Mouse (Mus musculus): Measurements from ENCODE around the gene B3gnt7.

The B3gnt7 gene

DNA sequence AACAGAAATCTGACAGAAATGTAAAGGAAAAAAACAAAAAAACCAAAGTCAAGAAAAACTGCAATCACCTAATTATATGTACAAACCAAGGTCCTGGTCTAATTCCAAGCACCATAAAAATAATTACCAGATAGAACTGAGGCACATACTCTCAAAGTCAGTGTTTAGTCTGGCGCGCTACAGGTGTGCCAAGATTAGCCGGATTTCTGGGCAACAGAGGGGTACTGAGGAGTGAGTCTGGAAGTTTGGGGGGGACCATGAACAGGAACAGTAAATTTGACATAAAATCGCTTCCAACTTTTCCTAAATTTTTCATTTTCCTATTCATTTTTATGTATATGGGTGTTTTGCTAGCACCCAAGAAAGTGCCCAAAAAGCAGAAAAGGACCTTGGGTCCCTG, 43.3 kb downstream of the B3gnt7 start:
- no peak for DNase-seq

DNA sequence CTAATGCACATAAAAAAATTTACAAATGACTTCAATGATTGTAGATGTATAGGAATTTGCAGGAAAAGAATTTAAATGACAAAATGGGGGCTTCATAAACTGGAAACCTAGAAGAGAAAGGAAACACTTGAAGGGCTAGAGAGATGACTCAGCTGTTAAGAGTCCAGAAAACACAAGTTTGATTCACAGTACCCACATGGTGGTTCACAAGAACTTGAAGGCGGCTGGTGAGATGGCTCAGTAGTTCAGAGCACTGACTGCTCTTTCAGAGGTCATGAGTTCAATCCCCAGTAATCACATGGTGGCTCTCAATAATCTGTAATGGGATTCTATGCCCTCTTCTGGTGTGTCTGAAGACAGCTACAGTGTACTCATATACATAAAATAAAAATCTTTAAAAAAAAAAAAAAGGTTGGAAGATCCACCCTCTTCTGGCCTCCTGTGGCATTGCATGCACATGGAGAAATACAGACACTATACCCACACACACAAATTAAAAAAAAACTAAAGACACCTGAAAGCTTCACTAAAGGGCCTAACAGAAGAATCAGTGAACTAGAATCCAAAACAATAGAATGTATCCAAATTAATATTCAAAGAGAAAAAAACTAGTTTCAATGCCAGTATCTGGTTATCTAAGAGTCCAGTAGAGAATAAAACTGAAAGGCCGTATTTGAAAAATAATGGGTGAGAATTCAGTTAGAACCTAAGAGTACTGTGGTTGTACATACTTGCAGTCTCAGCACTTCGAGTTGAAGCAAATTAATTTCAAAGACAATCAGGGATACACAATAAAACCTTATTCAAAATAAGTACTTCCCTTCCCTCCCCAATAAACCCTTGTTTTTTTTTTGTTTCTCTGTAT, 44.5 kb downstream of the B3gnt7 start:
- DNase-seq: no peak

- DNase-seq: no peak
Observed at GRCm38 (mm10) chr1:86347716-86348045, 45.0 kb downstream of the B3gnt7 start.

DNA sequence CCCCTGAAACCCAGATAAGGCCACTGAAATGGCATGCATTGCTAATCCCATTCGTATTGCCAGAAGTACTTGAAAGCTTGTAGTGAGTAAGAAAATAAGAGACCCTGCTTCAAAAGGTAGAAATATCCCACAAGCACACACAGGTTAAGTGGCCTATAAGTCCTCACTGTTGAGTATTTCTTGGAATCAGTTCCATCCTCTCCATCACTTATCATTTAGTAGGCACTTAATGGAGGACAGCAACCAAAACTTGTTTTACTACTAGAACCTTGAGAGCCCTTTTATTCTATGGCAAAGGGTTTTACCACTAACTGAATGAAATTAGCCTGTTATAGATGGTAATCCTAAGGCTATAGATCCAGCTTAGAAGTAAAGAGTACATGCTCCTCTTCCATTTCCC, 45.5 kb downstream of the B3gnt7 start:
- no peak for DNase-seq

DNA sequence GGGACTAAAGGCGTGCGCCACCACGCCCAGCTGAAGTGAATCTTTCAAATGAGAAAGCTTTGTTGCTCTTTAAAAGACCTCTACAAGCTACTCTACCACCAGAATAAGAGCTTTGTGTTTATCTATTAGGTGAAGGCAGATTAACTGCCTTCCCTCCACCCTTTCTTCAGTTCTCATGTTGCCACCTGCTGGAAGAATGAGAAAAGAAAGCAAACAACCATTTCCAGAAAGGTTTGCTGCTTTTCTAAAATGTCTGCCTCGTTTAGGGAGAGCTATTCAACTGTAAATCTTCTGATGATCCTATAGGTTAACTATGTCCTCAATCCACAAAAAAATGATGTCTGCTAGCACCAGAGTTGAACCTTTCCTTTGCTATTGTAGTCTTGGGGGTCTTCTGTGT, 46.2 kb downstream of the B3gnt7 start:
- DNase-seq: no peak

DNA sequence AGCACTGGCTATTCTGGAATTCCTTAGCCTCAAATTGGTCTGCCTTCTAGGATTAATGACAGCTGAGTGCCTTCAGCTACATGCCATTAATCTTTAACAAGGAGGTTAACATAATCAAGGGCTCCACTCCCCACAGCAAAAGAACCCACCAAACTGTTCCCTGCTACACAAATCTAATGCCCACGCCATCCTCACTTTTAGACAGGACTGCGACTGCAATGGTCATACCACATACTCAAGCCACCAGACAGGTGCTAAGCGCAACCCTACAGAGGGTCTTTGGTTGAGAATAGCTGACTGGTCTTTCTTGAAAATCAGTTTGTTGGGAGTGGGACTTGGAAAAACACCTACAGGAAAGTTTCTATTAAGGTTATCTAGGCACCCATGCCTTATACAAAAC, 46.6 kb downstream of the B3gnt7 start:
- no peak for DNase-seq

DNA sequence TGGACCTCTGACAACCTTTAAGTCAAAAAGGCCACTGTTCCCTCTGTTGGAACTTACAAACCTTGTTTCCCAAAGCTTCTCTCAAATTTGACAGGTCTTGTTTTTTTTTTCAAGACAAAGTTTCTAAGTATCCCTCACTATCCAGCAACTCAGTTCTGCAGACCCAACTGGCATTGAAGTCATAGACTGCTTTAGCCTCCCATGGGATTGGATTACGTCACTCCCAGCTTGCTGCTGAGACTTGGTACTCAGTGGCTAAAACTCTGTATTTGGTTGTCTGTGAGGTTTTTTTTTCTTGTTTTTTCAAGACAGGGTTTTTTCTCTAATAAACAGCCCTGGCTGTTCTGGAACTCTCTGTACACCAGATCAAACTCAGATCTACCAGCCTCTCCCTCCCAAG, 47.1 kb downstream of the B3gnt7 start:
- DNase-seq: no peak

DNA sequence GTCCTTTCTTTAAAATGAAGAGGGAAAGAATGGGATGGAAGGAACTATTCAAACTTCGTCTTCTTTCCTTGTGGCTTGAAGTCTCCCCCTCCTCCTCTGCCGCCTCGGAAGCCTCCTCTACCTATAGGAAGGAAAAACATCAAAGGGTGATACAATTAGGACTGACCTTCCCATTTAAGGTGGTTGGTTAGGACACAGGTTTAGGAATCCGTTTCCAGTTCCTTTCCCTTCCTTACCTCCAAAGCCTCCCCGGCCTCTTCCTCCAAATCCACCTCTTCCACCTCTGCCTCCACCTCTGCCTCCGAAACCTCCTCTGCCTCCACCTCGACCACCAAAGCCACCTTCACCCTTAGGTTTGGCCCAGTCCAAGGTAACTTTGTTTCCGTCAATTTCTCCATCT, 47.9 kb downstream of the B3gnt7 start:
- DNase-seq: no peak

GRCm38 (mm10) chr1:86354186-86354585, 51.6 kb downstream of the B3gnt7 start:
- DNase-seq: no peak

Data from thymus, postnatal 14 days (tissue).